Mouse (Mus musculus) intestine, embryonic 14.5 days (tissue): ENCODE data around the gene Creb3l1. TPM values are rescaled to one million over a fixed set of nuclear protein-coding genes. Genes with fewer than 3 reads are reported as not detected.

Experiments
- ATAC-seq: fragments of 200-750 bp; cut with Nextera tagmentation; replicated peaks from 2 replicates; pipeline ENCODE4 v1.8.0; 2017; ENCODE audit warnings: low read depth, moderate number of reproducible peaks, moderate TSS enrichment, moderate library complexity; ENCODE audit not compliant: low FRiP score, low TSS enrichment
- DNase-seq: peaks from one replicate; pipeline ENCODE4 v3.0.0-alpha.2; 2018; ENCODE audit warnings: low spot score
- H3K27ac ChIP-seq: fragments of 300-500 bp; sonication (generic); 2 replicates; pipeline ENCODE4 v1.5.1; 2014; ENCODE audit warnings: low read depth, mild to moderate bottlenecking, control low read depth
- H3K27me3 ChIP-seq: fragments of 300-500 bp; sonication (generic); replicated peaks from 2 replicates; pipeline ENCODE4 v1.6.1; 2014; ENCODE audit warnings: low read length, control low read depth; ENCODE audit not compliant: control insufficient read depth, insufficient read depth
- H3K36me3 ChIP-seq: fragments of 300-500 bp; sonication (generic); 2 replicates; pipeline ENCODE4 v1.6.1; 2014; ENCODE audit warnings: low read length, control low read depth; ENCODE audit not compliant: control insufficient read depth, insufficient read depth
- H3K4me1 ChIP-seq: fragments of 300-500 bp; sonication (generic); replicated peaks from 2 replicates; pipeline ENCODE4 v1.6.1; 2014; ENCODE audit warnings: low read length, control low read depth, mixed read lengths; ENCODE audit not compliant: control insufficient read depth, insufficient read depth
- H3K4me2 ChIP-seq: fragments of 300-500 bp; sonication (generic); 2 replicates; pipeline ENCODE4 v1.6.1; 2014; ENCODE audit warnings: low read length
- H3K4me3 ChIP-seq: fragments of 300-500 bp; sonication (generic); 2 replicates; pipeline ENCODE4 v1.5.1; 2014; ENCODE audit warnings: low read depth, low read length, control low read depth, mixed read lengths
- H3K9ac ChIP-seq: fragments of 300-500 bp; sonication (generic); 2 replicates; pipeline ENCODE4 v1.6.1; 2014; ENCODE audit warnings: mild to moderate bottlenecking, low read length
- H3K9me3 ChIP-seq: fragments of 300-500 bp; sonication (generic); 2 replicates; pipeline ENCODE4 v1.6.1; 2016; ENCODE audit warnings: low read length, control low read depth; ENCODE audit not compliant: control insufficient read depth
- WGBS: fragments of 180-500 bp; shearing (Covaris S2); extraction: QIAGEN DNeasy Blood & Tissue Kit; methylation state at CpG from one replicate; pipeline ENCODE4 v1.1.7; 2014; 5-methylcytosine and 5-hydroxymethylcytosine counted together
- polyA plus RNA-seq: library from polyadenylated mRNA; unstranded; fragments of >200 nt; fragmentation: Nextera tagmentation; extraction: Ambion mirVana; gene quantifications from 2 replicates; pipeline ENCODE4 v1.2.1, GENCODE M21; 2014

Gene Creb3l1
- polyA plus RNA-seq, 1 experiment from 2014 or later = 24.1 TPM

DNA sequence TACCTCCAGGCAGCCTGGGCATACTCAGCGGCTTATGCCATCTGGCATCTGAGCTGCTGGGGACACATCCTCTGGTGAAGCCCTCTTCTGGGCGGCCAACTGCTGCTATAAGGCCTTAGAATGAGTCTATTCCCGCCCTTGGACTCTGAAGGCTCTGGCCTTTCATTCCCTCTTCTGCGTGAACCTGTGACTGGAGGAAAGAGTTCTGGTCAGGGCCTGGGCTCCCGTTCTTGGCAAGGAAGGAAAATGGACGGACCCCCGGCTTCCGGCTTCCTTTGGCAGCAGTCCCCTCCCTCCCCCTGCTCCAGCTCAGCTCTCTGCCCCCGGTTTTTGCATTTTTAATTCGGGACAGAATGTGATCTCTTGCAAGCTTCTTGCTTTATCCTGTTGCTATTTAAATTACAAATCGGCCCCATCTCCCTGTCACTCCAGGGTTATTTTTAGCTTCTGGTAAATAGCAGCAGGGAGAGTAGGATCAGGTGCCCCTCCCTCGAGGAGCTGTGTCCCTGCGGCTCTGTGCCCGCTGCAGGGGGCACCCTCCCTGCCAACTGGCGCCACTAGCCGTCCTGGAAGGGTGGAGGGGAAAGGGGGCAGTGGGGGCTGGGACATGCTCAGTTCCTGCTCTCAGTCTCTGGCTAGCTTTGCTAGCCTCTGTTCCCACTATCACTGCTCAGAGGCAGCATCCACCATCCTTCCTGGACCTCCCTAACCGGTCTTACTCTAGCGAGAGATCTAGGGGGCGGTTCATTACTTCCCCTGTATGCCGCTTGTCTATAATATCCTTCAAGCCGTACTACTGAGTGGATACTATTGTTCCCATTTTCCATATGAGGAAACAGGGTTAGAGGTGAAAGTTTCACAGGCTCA lies 52.8 kb downstream of the Creb3l1 start:
- Histone ChIP-seq H3K4me2 (0 out of 2 replicates have a peak overlapping the region, but pooled peaks have one; percentile 3), H3K27me3 (peaks cover 29% of the 10 kb centered on the region), H3K27ac (peak overlapping the region; percentile 40; the same call in 1 of the 2 replicates), H3K4me3 (no peak overlapping the region), H3K9me3 (no peaks in the 10 kb centered on the region), H3K36me3 (no peaks in the 10 kb centered on the region), H3K4me1 (peaks cover 29% of the 10 kb centered on the region), H3K9ac (no peak overlapping the region)
- 0 out of 2 replicates have a peak, but pooled peaks have one; percentile 30 for ATAC-seq
- 24% methylated on average over 21 of the region's 21 CpGs for WGBS
- DNase-seq = no peak

DNA sequence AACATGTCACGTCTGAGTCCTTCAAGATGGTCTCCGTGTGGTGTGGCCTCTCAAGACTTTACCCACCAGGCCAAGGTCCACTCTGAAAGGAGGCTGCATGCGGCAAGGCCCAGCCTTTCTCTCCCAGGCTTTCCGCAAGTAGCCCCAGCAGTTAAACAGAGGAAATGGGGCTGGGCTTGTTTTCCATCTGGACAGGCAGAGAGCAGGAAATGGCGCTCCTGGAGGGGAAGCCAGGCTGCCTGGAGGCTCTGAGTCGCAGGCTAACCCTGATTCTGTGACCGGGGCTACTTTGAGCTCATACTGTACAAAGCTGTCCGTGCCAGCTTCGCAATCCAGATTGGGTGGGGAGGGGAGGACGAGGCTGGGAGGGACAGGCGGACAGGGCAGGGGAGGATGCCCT lies 56.3 kb downstream of the Creb3l1 start:
- no peak for DNase-seq
- H3K9ac ChIP-seq = no peak overlapping the region
- 51% methylated on average over 11 of the region's 11 CpGs for WGBS

DNA sequence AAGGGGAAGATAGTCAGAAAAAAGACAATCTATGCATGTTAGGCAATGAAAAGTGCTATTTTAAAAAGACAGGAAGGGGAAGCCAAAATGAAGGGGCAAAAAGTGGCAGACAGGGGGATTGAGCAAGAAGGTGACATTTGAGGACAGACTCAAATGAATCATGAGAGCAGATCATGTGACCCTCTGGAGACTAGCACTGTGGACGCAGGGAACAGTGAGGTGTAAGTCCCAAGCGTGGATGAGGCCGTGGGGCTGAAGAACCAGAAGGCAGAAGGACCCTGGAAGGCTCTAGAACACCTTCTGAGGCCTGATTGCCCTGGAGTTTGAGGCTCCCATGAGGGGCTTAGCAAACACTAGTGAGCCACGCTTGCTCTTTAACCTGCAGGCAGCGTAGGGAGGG lies 57.9 kb downstream of the Creb3l1 start:
- DNase-seq (no peak), ATAC-seq (no peak)
- Histone ChIP-seq H3K9me3 (no peaks in the 10 kb centered on the region), H3K4me2 (no peak overlapping the region), H3K27me3 (no peaks in the 10 kb centered on the region), H3K4me1 (peaks cover 34% of the 10 kb centered on the region), H3K27ac (no peak overlapping the region), H3K4me3 (no peak overlapping the region), H3K36me3 (no peaks in the 10 kb centered on the region), H3K9ac (no peak overlapping the region)
- WGBS = 92% methylated on average over 5 of the region's 5 CpGs

More for the DNA sequence above, 56.3 kb downstream of the Creb3l1 start:
- no peak for ATAC-seq
- H3K4me1 ChIP-seq = peaks cover 30% of the 10 kb centered on the region
- no peak overlapping the region for H3K4me2 ChIP-seq
- peak overlapping the region; percentile 70 for H3K27ac ChIP-seq
- H3K9me3 ChIP-seq = no peaks in the 10 kb centered on the region
- H3K4me3 ChIP-seq = no peak overlapping the region
- no peaks in the 10 kb centered on the region for H3K36me3 ChIP-seq
- no peaks in the 10 kb centered on the region for H3K27me3 ChIP-seq

DNA sequence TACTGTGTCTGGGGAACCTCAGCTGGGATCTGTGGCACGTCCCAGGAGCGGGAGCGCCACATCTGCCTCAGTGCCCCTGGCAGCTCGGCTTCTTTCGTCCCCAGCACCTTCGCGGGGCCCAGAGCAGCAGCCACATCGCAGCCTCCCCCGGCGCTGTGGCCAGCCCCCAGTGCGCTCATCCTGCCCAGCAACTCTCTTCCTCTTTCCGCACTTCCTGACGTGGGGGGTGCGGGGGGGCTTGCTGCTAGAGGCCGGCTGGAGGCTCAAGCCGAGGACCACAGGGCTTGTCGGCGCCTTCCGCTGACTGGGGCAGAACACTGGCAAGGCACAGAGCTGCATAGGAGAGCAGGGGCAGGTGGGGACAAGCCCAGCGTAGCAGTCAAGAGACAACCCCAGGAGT lies 58.9 kb downstream of the Creb3l1 start:
- no peaks in the 10 kb centered on the region for H3K36me3 ChIP-seq
- no peaks in the 10 kb centered on the region for H3K9me3 ChIP-seq
- no peak overlapping the region for H3K27ac ChIP-seq
- 19% methylated on average over 20 of the region's 20 CpGs for WGBS
- no peaks in the 10 kb centered on the region for H3K27me3 ChIP-seq
- peaks cover 34% of the 10 kb centered on the region for H3K4me1 ChIP-seq
- H3K9ac ChIP-seq = peak overlapping the region; percentile 8
- no peak for DNase-seq
- peak overlapping the region; percentile 41 for H3K4me2 ChIP-seq
- H3K4me3 ChIP-seq = peak overlapping the region; percentile 16
- ATAC-seq = no peak

DNA sequence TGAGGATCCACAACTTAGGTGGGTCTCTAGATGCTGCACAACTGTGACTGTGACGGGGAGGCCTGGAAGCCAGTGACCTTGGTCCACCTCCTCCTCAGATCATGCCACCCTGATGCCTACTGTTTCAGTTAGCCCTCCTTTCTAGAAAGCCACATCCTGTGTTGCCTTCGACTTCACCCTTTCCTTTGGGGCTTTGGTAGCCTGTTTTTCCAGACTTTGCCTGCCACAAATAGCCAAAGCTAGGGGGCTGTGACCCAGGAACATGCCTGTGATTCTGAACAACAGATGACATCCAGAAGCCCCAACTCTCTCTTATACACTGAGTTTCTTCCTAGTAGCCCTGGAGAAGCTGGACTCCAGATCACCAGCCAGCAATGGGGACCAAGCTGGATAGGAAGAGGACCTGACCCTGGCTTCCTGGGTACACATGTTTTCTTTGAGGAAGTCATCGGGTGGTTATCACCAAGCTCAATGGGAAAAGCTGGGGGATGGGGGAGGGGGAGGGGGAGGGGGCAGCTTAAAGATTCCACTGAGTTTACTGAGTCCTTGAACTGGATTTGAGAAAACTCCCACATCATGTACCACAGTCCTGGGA lies 59.6 kb downstream of the Creb3l1 start:
- no peaks in the 10 kb centered on the region for H3K9me3 ChIP-seq
- H3K36me3 ChIP-seq = no peaks in the 10 kb centered on the region
- 0 out of 2 replicates have a peak overlapping the region, but pooled peaks have one; percentile 16 for H3K4me3 ChIP-seq
- DNase-seq = no peak
- no peak overlapping the region for H3K27ac ChIP-seq
- ATAC-seq = no peak
- H3K9ac ChIP-seq = no peak overlapping the region
- H3K4me2 ChIP-seq = peak overlapping the region; percentile 93
- H3K4me1 ChIP-seq = peaks cover 39% of the 10 kb centered on the region
- WGBS = 71% methylated on average over 3 of the region's 3 CpGs
- H3K27me3 ChIP-seq = no peaks in the 10 kb centered on the region

DNA sequence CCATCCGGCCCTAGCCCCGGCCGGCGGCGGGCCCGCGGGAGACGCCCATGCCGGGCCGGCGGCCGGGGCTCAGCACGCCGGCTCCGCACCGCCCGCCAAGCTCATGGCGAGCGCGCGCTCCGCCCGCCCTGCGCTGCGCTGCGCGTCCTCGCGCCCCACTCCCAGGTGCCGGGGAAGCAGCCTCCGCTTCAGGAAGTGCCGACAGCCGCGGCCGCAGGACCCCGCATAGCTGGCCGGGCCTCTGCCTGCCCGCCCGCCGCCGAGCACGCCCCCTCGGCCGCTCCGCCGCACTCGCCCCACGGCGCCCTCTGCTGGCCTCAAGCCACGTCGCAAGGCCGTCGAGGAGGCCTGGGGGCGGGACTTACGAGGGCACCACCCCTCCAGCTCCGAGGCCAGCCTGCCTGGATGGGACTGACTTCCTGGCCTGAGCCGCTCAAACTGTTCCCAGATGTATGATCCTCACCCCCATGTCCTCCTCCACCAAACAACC lies 60.8 kb downstream of the Creb3l1 start:
- ATAC-seq (peak; percentile 92), DNase-seq (peak; percentile 97)
- Histone ChIP-seq H3K9ac (peak overlapping the region; percentile 88), H3K36me3 (no peaks in the 10 kb centered on the region), H3K27ac (peak overlapping the region; percentile 71), H3K27me3 (no peaks in the 10 kb centered on the region), H3K4me2 (peak overlapping the region; percentile 93), H3K4me3 (peak overlapping the region; percentile 81), H3K4me1 (peaks cover 46% of the 10 kb centered on the region), H3K9me3 (no peaks in the 10 kb centered on the region)
- WGBS = 1% methylated on average over 52 of the region's 57 CpGs

DNA sequence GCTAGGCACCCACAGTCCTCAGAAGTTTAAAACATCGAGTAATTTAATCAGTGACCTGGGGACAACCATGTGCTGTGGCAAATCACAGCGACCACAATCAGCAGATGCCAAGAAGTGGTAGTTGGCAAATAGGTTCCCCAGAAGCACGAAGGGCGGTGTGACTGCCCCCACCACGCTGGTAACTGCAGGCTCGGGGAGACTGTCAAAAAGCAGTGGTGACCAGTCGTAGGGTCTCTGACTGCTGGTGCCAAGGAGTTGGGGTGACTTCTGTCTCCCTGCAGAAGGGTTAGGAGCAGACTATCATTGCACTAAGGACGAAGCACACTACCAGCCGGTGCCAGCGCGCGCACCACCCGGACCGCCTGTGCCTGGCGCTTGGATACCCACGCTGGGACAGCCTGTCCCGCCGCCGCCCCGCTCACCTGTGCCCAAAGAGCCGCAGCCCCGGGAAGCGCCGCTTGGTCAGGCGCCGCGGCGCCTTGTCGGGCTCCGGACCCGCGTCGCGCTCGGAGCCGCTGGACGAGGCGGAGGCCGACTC lies 61.4 kb downstream of the Creb3l1 start:
- ATAC-seq (no peak; the same call in 1 of the 2 replicates), DNase-seq (no peak)
- under 1% methylated on average over 39 of the region's 39 CpGs for WGBS
- peak overlapping the region; percentile 81 for H3K4me3 ChIP-seq
- peak overlapping the region; percentile 71 for H3K27ac ChIP-seq
- peak overlapping the region; percentile 88 for H3K9ac ChIP-seq
- peaks cover 47% of the 10 kb centered on the region for H3K4me1 ChIP-seq
- H3K36me3 ChIP-seq = no peaks in the 10 kb centered on the region
- H3K27me3 ChIP-seq = no peaks in the 10 kb centered on the region
- no peaks in the 10 kb centered on the region for H3K9me3 ChIP-seq
- peak overlapping the region; percentile 93 for H3K4me2 ChIP-seq

DNA sequence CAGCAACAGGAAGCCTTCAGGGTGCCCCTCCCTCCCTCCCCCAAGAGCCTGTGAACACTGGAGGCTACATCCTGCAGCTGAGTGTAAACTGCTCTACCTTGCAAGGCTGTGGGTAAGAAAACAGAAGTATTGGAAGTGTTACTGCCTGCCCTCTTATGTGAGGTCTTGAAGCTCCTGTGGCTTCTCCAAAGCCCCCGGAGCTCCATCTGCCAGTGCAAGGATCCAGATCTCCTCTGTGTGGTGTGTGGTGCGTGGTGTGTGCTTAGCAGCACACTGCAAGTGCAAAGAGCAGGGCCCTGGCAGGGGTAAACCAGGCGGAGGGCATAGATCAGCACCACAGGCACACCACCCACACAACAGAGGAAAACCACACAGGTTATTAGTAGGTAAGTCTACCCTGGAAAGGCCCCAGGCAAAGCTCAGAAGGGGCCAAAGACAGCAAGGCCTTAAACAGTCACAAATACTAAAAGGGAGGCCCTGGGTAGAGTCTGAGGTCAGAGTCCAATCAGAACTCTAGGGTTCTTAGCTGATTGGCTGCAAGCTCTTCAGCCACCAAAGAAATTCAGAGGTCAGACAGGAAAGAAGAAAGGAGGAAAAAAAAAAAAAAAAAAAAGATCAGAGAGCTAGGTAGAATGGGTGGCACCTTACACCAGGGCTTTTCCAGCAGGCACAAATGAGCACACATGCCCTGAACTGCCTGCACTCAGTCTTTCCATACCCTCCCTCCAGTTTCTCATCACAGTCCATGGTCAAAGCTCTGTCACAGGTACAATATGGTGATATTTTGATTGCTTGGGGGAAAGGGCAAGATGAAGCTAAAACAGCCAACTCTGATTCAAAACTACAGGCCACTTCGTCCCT lies 62.2 kb downstream of the Creb3l1 start:
- Histone ChIP-seq H3K4me2 (peak overlapping the region; percentile 93), H3K9me3 (no peaks in the 10 kb centered on the region), H3K36me3 (no peaks in the 10 kb centered on the region), H3K4me1 (peaks cover 53% of the 10 kb centered on the region), H3K27me3 (no peaks in the 10 kb centered on the region), H3K9ac (peak overlapping the region; percentile 88), H3K27ac (peak overlapping the region; percentile 75), H3K4me3 (peak overlapping the region; percentile 81)
- ATAC-seq = no peak; the same call in 1 of the 2 replicates
- 35% methylated on average over 4 of the region's 4 CpGs for WGBS
- DNase-seq = no peak
